Mouse (Mus musculus) hindbrain, postnatal 0 days (tissue): ENCODE data around the gene Psd4. TPM values are rescaled to one million over a fixed set of nuclear protein-coding genes. Genes with fewer than 3 reads are reported as not detected.

ENCODE experiments used
- ATAC-seq: fragments of 200-750 bp; cut with Nextera tagmentation; 2 replicates; pipeline ENCODE4 v1.8.0; 2017; ENCODE audit warnings: mild to moderate bottlenecking, moderate TSS enrichment, moderate library complexity
- DNase-seq: peaks from one replicate; pipeline ENCODE4 v3.0.0-alpha.2; 2015; ENCODE audit warnings: low spot score
- H3K27ac ChIP-seq: fragments of 300-500 bp; sonication (generic); 2 replicates; pipeline ENCODE4 v1.5.1; 2014; ENCODE audit warnings: mild to moderate bottlenecking
- H3K27me3 ChIP-seq: fragments of 300-500 bp; sonication (generic); 2 replicates; pipeline ENCODE4 v1.6.1; 2014; ENCODE audit warnings: low read length, mixed read lengths; ENCODE audit not compliant: insufficient read depth
- H3K36me3 ChIP-seq: fragments of 300-500 bp; sonication (generic); 2 replicates; pipeline ENCODE4 v1.6.1; 2014; ENCODE audit warnings: low read length, mixed read lengths; ENCODE audit not compliant: insufficient read depth
- H3K4me1 ChIP-seq: fragments of 300-500 bp; sonication (generic); 2 replicates; pipeline ENCODE4 v1.6.1; 2014; ENCODE audit warnings: antibody characterized with exemption, low read length, mixed read lengths; ENCODE audit not compliant: insufficient read depth
- H3K4me2 ChIP-seq: fragments of 300-500 bp; sonication (generic); 2 replicates; pipeline ENCODE4 v1.6.1; 2014; ENCODE audit warnings: low read depth, mild to moderate bottlenecking, low read length, moderate library complexity, mixed read lengths
- H3K4me3 ChIP-seq: fragments of 300-500 bp; sonication (generic); 2 replicates; pipeline ENCODE4 v1.5.1; 2014; ENCODE audit warnings: low read length
- H3K9ac ChIP-seq: fragments of 300-500 bp; sonication (generic); replicated peaks from 2 replicates; pipeline ENCODE4 v1.6.1; 2014; ENCODE audit warnings: mild to moderate bottlenecking, low read length, moderate library complexity, mixed read lengths
- H3K9me3 ChIP-seq: fragments of 300-500 bp; sonication (generic); 2 replicates; pipeline ENCODE4 v1.6.1; 2016; ENCODE audit warnings: low read length, mixed read lengths
- CTCF ChIP-seq: IDR thresholded peaks from 2 replicates; pipeline ENCODE4 v1.5.1; 2016; ENCODE audit warnings: antibody characterized with exemption, control low read depth, low read depth
- WGBS: fragments of 180-500 bp; shearing (Covaris S2); extraction: QIAGEN DNeasy Blood & Tissue Kit; methylation state at CpG from one replicate; pipeline ENCODE4 v1.1.7; 2014; 5-methylcytosine and 5-hydroxymethylcytosine counted together
- polyA plus RNA-seq: library from polyadenylated mRNA; unstranded; fragments of >200 nt; fragmentation: Nextera tagmentation; extraction: Ambion mirVana; gene quantifications from 2 replicates; pipeline ENCODE4 v1.2.1, GENCODE M21; 2015
- total RNA-seq: library from RNA; depleted of rRNA; stranded (reverse); fragments of >200 nt; gene quantifications from 2 replicates; pipeline ENCODE4 v1.2.3, GENCODE M21; 2014; rRNA removed

Psd4 gene
- total and polyA plus RNA-seq, 2 experiments from 2014 or later = 1.2 to 7.0 TPM

- DNase-seq = no peak
- Histone ChIP-seq H3K9me3 (no peaks in the 10 kb centered on the region), H3K36me3 (no peaks in the 10 kb centered on the region), H3K4me1 (no peaks in the 10 kb centered on the region), H3K4me2 (no peak overlapping the region), H3K27me3 (no peaks in the 10 kb centered on the region), H3K4me3 (no peak overlapping the region), H3K9ac (no peak overlapping the region), H3K27ac (no peak overlapping the region)
- WGBS = 46% methylated on average over 9 of the region's 9 CpGs
- no peak for ATAC-seq
- TF ChIP-seq CTCF = no peak
Observed at GRCm38 (mm10) chr2:24460112-24460807, 92.9 kb downstream of the Psd4 start.

DNA sequence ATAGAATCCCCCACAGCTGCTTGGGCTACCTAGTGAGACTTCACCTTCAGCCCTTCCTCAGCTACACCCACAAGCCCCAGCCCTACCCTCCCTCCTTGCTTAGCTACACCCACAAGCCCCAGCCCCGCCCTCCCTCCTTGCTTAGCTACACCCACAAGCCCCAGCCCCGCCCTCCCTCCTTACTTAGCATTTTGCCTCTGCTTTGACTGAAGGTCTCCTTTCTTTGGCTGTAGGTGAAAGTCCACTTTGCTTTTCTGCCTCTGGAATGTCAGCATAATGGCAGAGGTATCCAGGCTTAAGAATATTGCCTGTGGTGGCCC is 93.4 kb downstream of the Psd4 start:
- no peak for DNase-seq
- Histone ChIP-seq H3K36me3 (no peaks in the 10 kb centered on the region), H3K9me3 (no peaks in the 10 kb centered on the region), H3K4me1 (no peaks in the 10 kb centered on the region), H3K4me3 (no peak overlapping the region), H3K27me3 (no peaks in the 10 kb centered on the region), H3K27ac (no peak overlapping the region), H3K9ac (no peak overlapping the region), H3K4me2 (no peak overlapping the region)
- WGBS = 24% methylated on average over 2 of the region's 2 CpGs
- no peak for TF ChIP-seq CTCF
- no peak for ATAC-seq

Other genes with a start within 250 kb of the Psd4 start
- not detected in 2 replicates for gene Il1f8, start 214.4 kb upstream of the Psd4 start, total RNA-seq
- not detected in 2 replicates for gene Il1f8, start 214.4 kb upstream of the Psd4 start, polyA plus RNA-seq
- not detected in 2 replicates for gene Il1f9, start 181.1 kb upstream of the Psd4 start, total RNA-seq
- not detected in 2 replicates for gene Il1f9, start 181.1 kb upstream of the Psd4 start, polyA plus RNA-seq
- gene Il1f6, start 152.2 kb upstream of the Psd4 start, total RNA-seq = not detected in 2 replicates
- not detected in 2 replicates for gene Il1f6, start 152.2 kb upstream of the Psd4 start, polyA plus RNA-seq
- gene Il1f5, start 90.6 kb upstream of the Psd4 start, total RNA-seq = not detected in 2 replicates
- not detected in 2 replicates for gene Il1f5, start 90.6 kb upstream of the Psd4 start, polyA plus RNA-seq
- gene Il1f10, start 76.4 kb upstream of the Psd4 start, total RNA-seq = not detected in 2 replicates
- not detected in 2 replicates for gene Il1f10, start 76.4 kb upstream of the Psd4 start, polyA plus RNA-seq
- not detected in 2 replicates for gene Il1rn, start 30.7 kb upstream of the Psd4 start, total RNA-seq
- gene Il1rn, start 30.7 kb upstream of the Psd4 start, polyA plus RNA-seq = 0.13 and 0.16 TPM in 2 replicates
- gene Pax8, start 108.0 kb downstream of the Psd4 start, total RNA-seq = 32.0 and 44.4 TPM in 2 replicates
- 14.8 and 16.3 TPM in 2 replicates for gene Pax8, start 108.0 kb downstream of the Psd4 start, polyA plus RNA-seq